Comparison of ENCODE assay signal across 9 mouse cellular contexts in the genomic region with DNA sequence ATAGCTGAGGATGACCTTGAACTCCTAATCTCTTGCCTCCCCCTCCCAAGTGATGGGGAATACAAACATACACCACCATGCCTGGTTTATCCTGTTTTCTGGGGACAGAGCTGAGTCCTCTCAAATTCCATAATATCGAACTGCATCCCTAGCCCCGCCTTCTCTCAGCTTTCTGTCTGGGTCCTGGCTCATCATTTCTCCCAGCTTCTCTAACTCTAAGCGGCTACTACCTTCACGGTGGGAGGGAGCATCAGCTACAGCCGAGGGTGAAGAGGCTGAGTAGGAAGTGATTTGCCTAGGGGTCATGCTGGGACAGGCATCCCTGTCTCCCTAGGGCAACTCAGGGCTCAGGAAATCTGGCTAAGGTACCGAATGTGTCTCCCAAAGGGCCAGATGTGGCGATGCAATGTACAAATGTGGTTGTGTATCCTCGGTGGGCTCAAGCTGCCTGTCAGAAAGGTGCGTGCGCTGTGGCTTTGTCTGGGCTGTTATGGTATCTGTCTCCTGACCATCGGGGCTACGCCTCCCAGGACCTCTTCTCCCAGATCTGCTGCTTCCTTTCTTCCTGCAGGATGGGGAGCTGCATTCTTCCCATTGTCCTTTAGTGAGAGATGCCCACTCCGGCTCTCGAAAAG. TPM values are rescaled to one million over a fixed set of nuclear protein-coding genes. Genes with fewer than 3 reads are reported as not detected.
DNase-seq lines count a peak whose midpoint lies in the region; ATAC-seq and TF ChIP-seq lines count a peak whose summit lies in the region.
"Had no signal": no experiment of that assay in that cellular context is flagged by ENCODE, and none has a peak within 500 bp of the region (broad histone marks: within the 10 kb centered on the region; RNA-seq: fewer than 3 reads in every experiment).

No protein-coding gene starts in this region.

- peaks cover 14 to 25% of the 10 kb centered on the region in 2 experiments for H3K4me1 ChIP-seq in CH12.LX (ENCODE audit: control insufficient read depth in 1 of 2, insufficient read depth in 2 of 2)
- H3K4me1 ChIP-seq in forebrain, embryonic 12.5 days: peaks cover 41% of the 10 kb centered on the region
- peaks cover 14% of the 10 kb centered on the region for H3K4me1 ChIP-seq in liver, embryonic 13.5 days (replicated peaks)

- peak; percentile 88 for DNase-seq in heart, adult 11 months
- DNase-seq in heart, adult 8-10 months (ENCODE audit: low spot score): no peak
- no peak for DNase-seq in CH12.LX (ENCODE audit: extremely low read depth)
- no peak for DNase-seq in liver, embryonic 13.5 days
- no peak for DNase-seq in ovary, postnatal 36 days (ENCODE audit: low spot score)
- no peak for DNase-seq in adrenal gland, adult (ENCODE audit: inconsistent age in 2 of 2, low spot score in 1 of 2)
- DNase-seq in spleen, adult 12 weeks (ENCODE audit: low spot score): no peak

- H3K9me3 ChIP-seq in CH12.LX (replicated peaks; ENCODE audit: low read length): no peaks in the 10 kb centered on the region
- H3K9me3 ChIP-seq in forebrain, embryonic 12.5 days: no peaks in the 10 kb centered on the region
- H3K9me3 ChIP-seq in liver, embryonic 13.5 days (replicated peaks): no peaks in the 10 kb centered on the region

- no peak for TF ChIP-seq CTCF in CH12.LX (conservative IDR thresholded peaks at IDR 0.05 in 1 of 2, IDR thresholded peaks at IDR 0.05 in 1 of 2; ENCODE audit: low read depth in 2 of 2, low read length in 2 of 2)

- no peak for TF ChIP-seq RAD21 in CH12.LX (IDR thresholded peaks at IDR 0.05; ENCODE audit: low read depth, low read length)

- dilution Hi-C loops in CH12.LX (cut with MboI; ENCODE audit: extremely low pct_ligation_motif_present, extremely low pct_unique_long_range_greater_than_20kb, low sequenced_read_pairs): no loop called here

- 3% methylated on average over 14 of the region's 14 CpGs for WGBS in forebrain, embryonic 12.5 days
- WGBS in liver, embryonic 13.5 days (ENCODE audit: insufficient replicate concordance): 8% methylated on average over 14 of the region's 14 CpGs

- no peak for TF ChIP-seq EP300 in CH12.LX (IDR thresholded peaks at IDR 0.05; ENCODE audit: low read length)

- H3K79me2 ChIP-seq in CH12.LX (replicated peaks; ENCODE audit: control insufficient read depth, extremely low read depth, insufficient read depth, poor library complexity, severe bottlenecking): no peaks in the 10 kb centered on the region

- peak; percentile 31; the same call in 1 of the 2 replicates for ATAC-seq in forebrain, embryonic 12.5 days (ENCODE audit: low FRiP score)
- no peak for ATAC-seq in liver, embryonic 13.5 days (ENCODE audit: low read depth)

- peaks cover 20% of the 10 kb centered on the region for H3K27me3 ChIP-seq in CH12.LX (replicated peaks)
- H3K27me3 ChIP-seq in forebrain, embryonic 12.5 days: peaks cover 62% of the 10 kb centered on the region
- peaks cover 73% of the 10 kb centered on the region for H3K27me3 ChIP-seq in liver, embryonic 13.5 days

- peak overlapping the region; percentile 48 for H3K4me2 ChIP-seq in CH12.LX (ENCODE audit: insufficient read depth, low read depth, poor library complexity, severe bottlenecking)
- peak overlapping the region; percentile 98 for H3K4me2 ChIP-seq in forebrain, embryonic 12.5 days
- peak overlapping the region; percentile 68 for H3K4me2 ChIP-seq in liver, embryonic 13.5 days

- no peak overlapping the region for H3K9ac ChIP-seq in CH12.LX (ENCODE audit: insufficient read depth, low read depth)
- H3K9ac ChIP-seq in forebrain, embryonic 12.5 days: peak overlapping the region; percentile 84
- no peak overlapping the region for H3K9ac ChIP-seq in liver, embryonic 13.5 days
- H3K9ac ChIP-seq: liver, embryonic 14.5 days had no signal

- no peak overlapping the region for H3K27ac ChIP-seq in CH12.LX (ENCODE audit: insufficient read depth, low read depth)
- peak overlapping the region; percentile 65 for H3K27ac ChIP-seq in forebrain, embryonic 12.5 days
- H3K27ac ChIP-seq in liver, embryonic 13.5 days: no peak overlapping the region
- H3K27ac ChIP-seq: liver, embryonic 14.5 days had no signal

- TF ChIP-seq POLR2A in CH12.LX (IDR thresholded peaks at IDR 0.05; ENCODE audit: low read depth, low read length): no peak

- no peak overlapping the region for H3K4me3 ChIP-seq in CH12.LX (replicated peaks in 1 of 3; ENCODE audit: low read depth in 2 of 3, low read length in 2 of 3, poor library complexity in 1 of 3)
- H3K4me3 ChIP-seq in forebrain, embryonic 12.5 days (replicated peaks): peak overlapping the region; percentile 69
- peak overlapping the region; percentile 51; the same call in 1 of the 2 replicates for H3K4me3 ChIP-seq in liver, embryonic 13.5 days (replicated peaks)

- H3K36me3 ChIP-seq in CH12.LX (replicated peaks in 1 of 2; ENCODE audit: control insufficient read depth in 1 of 2, insufficient read depth in 1 of 2, low read length in 1 of 2): no peaks in the 10 kb centered on the region
- no peaks in the 10 kb centered on the region for H3K36me3 ChIP-seq in forebrain, embryonic 12.5 days (replicated peaks)
- no peaks in the 10 kb centered on the region for H3K36me3 ChIP-seq in liver, embryonic 13.5 days

- in situ Hi-C loops in CH12.LX (cut with MboI; ENCODE audit: low pct_ligation_motif_present, low pct_unique_long_range_greater_than_20kb, low sequenced_read_pairs): no loop called here

TF ChIP-seq in CH12.LX, 34 proteins besides CTCF, POLR2A, EP300 and RAD21:
- TF ChIP-seq GABPA (IDR thresholded peaks at IDR 0.05; ENCODE audit: insufficient replicate concordance, low read depth, low read length): no peak
- no peak for TF ChIP-seq MAZ (IDR thresholded peaks at IDR 0.05; ENCODE audit: low read depth, low read length)
- TF ChIP-seq HCFC1 (IDR thresholded peaks at IDR 0.05; ENCODE audit: low read depth, low read length): no peak
- TF ChIP-seq KAT2A (IDR thresholded peaks at IDR 0.05; ENCODE audit: insufficient replicate concordance, low read length): no peak
- no peak for TF ChIP-seq MYC (IDR thresholded peaks at IDR 0.05; ENCODE audit: low read depth, low read length)
- TF ChIP-seq USF2 (conservative IDR thresholded peaks at IDR 0.05; ENCODE audit: low read depth, low read length): no peak
- TF ChIP-seq SIN3A (IDR thresholded peaks at IDR 0.05; ENCODE audit: low read length): no peak
- no peak for TF ChIP-seq UBTF (IDR thresholded peaks at IDR 0.05; ENCODE audit: low read depth, low read length)

RNA-seq across cellular contexts. Expression of a gene that starts 1.0 kb away (rescaled TPM):
- 1 to 10 TPM in 2 of 4 experiments, under 1 TPM in 2; 0.79 to 1.6 (median 0.97) TPM for total RNA-seq in heart, adult 8-10 months (2022)
- total RNA-seq in CH12.LX (2012; rRNA removed): not detected in 2 replicates
- total RNA-seq in CH12.LX (2014; rRNA removed): not detected in 2 replicates
- polyA plus RNA-seq in CH12.LX (2012; ENCODE audit: insufficient read length, low read depth): not detected in 2 replicates
- polyA plus RNA-seq in forebrain, embryonic 12.5 days (2016; fragmentation: Nextera tagmentation; extraction: Ambion mirVana): 5.5 and 7.4 TPM in 2 replicates
- 0.05 and 0.07 TPM in 2 replicates for polyA plus RNA-seq in liver, embryonic 13.5 days (2015; fragmentation: Nextera tagmentation; extraction: Ambion mirVana)

RNA-seq across cellular contexts. Expression of a gene that starts 2.2 kb away (rescaled TPM):
- not detected for total RNA-seq in heart, adult 8-10 months (2022)
- 1.3 and 2.1 TPM in 2 replicates for total RNA-seq in CH12.LX (2012; rRNA removed)
- 0.68 and 1.3 TPM in 2 replicates for total RNA-seq in CH12.LX (2014; rRNA removed)
- polyA plus RNA-seq in CH12.LX (2012; ENCODE audit: insufficient read length, low read depth): 2.0 and 3.8 TPM in 2 replicates
- 0.58 and 2.3 TPM in 2 replicates for polyA plus RNA-seq in forebrain, embryonic 12.5 days (2016; fragmentation: Nextera tagmentation; extraction: Ambion mirVana)
- polyA plus RNA-seq in liver, embryonic 13.5 days (2015; fragmentation: Nextera tagmentation; extraction: Ambion mirVana): 4.7 and 5.4 TPM in 2 replicates

RNA-seq across cellular contexts. Expression of a gene that starts 30.0 kb away (rescaled TPM):
- 1 to 10 TPM; 3.4 to 4.9 (median 4.9) TPM for total RNA-seq in heart, adult 8-10 months (2022)
- total RNA-seq in CH12.LX (2012; rRNA removed) (not detected in 2 replicates), CH12.LX (2014; rRNA removed) (not detected in 2 replicates)
- not detected in 2 replicates for polyA plus RNA-seq in CH12.LX (2012; ENCODE audit: insufficient read length, low read depth)
- polyA plus RNA-seq in forebrain, embryonic 12.5 days (2016; fragmentation: Nextera tagmentation; extraction: Ambion mirVana): 0.74 and 0.90 TPM in 2 replicates
- 0.52 and 0.59 TPM in 2 replicates for polyA plus RNA-seq in liver, embryonic 13.5 days (2015; fragmentation: Nextera tagmentation; extraction: Ambion mirVana)

RNA-seq across cellular contexts. Expression of a gene that starts 41.4 kb away (rescaled TPM):
- 10 to 100 TPM; 34.0 to 37.2 (median 36.1) TPM for total RNA-seq in heart, adult 8-10 months (2022)
- total RNA-seq in CH12.LX (2012; rRNA removed) (15.9 and 18.0 TPM in 2 replicates), CH12.LX (2014; rRNA removed) (19.0 and 19.5 TPM in 2 replicates)
- polyA plus RNA-seq in CH12.LX (2012; ENCODE audit: insufficient read length, low read depth): 15.6 and 16.8 TPM in 2 replicates
- 23.5 and 24.4 TPM in 2 replicates for polyA plus RNA-seq in forebrain, embryonic 12.5 days (2016; fragmentation: Nextera tagmentation; extraction: Ambion mirVana)
- polyA plus RNA-seq in liver, embryonic 13.5 days (2015; fragmentation: Nextera tagmentation; extraction: Ambion mirVana): 48.7 and 50.4 TPM in 2 replicates

RNA-seq across cellular contexts. Expression of a gene that starts 41.8 kb away (rescaled TPM):
- 10 to 100 TPM; 64.0 to 72.6 (median 68.3) TPM for total RNA-seq in heart, adult 8-10 months (2022)
- total RNA-seq in CH12.LX (2012; rRNA removed): 101 and 119 TPM in 2 replicates
- total RNA-seq in CH12.LX (2014; rRNA removed): 44.6 and 57.8 TPM in 2 replicates
- polyA plus RNA-seq in CH12.LX (2012; ENCODE audit: insufficient read length, low read depth): 554 and 595 TPM in 2 replicates
- polyA plus RNA-seq in forebrain, embryonic 12.5 days (2016; fragmentation: Nextera tagmentation; extraction: Ambion mirVana): 204 and 215 TPM in 2 replicates
- 109 and 141 TPM in 2 replicates for polyA plus RNA-seq in liver, embryonic 13.5 days (2015; fragmentation: Nextera tagmentation; extraction: Ambion mirVana)

Comparison
In these comparisons a context has a peak if more than half of its experiments do, and no peak if none do; other contexts are left out.
1. H3K4me2 ChIP-seq: peak in every context shown above with its lines; median percentile 98 in forebrain, embryonic 12.5 days; 68 in liver, embryonic 13.5 days; 48 in CH12.LX.
2. H3K4me3 ChIP-seq: peak in forebrain, embryonic 12.5 days (single experiment) and liver, embryonic 13.5 days (single experiment); none in CH12.LX (0 of 3).